Mouse (Mus musculus) heart, adult 2 months (tissue): ENCODE measurements around the gene Arhgef17.

Experiments
- CTCF ChIP-seq: fragments of 200-600 bp; IDR thresholded peaks from 2 replicates; pipeline ENCODE4 v1.8.1; 2022; ENCODE audit warnings: antibody characterized with exemption, mild to moderate bottlenecking, moderate library complexity
- EP300 ChIP-seq: fragments of 200-500 bp; IDR thresholded peaks from 2 replicates; pipeline ENCODE4 v1.6.1; 2011; ENCODE audit warnings: low read depth, low read length, control low read depth; ENCODE audit not compliant: insufficient read depth
- POLR2A ChIP-seq: fragments of 200-500 bp; IDR thresholded peaks from 2 replicates; pipeline ENCODE4 v1.6.1; 2011; ENCODE audit warnings: mild to moderate bottlenecking, low read depth, low read length, control low read depth; ENCODE audit not compliant: insufficient read depth

GRCm38 (mm10) chr7:100942789-100943615 lies 11.1 kb upstream of the Arhgef17 start:
- TF ChIP-seq POLR2A (no peak), CTCF (peak; percentile 88), EP300 (peak; percentile 72)
